Mouse (Mus musculus) liver, embryonic 14.5 days (tissue): ENCODE data around the gene Jph3.

Experiments
- CTCF ChIP-seq: IDR thresholded peaks from 2 replicates; pipeline ENCODE4 v1.5.1; 2016; ENCODE audit warnings: antibody characterized with exemption, low read depth, control low read depth
- EP300 ChIP-seq: IDR thresholded peaks from 2 replicates; pipeline ENCODE4 v1.6.1; 2016; ENCODE audit warnings: antibody characterized with exemption, low read depth

DNA sequence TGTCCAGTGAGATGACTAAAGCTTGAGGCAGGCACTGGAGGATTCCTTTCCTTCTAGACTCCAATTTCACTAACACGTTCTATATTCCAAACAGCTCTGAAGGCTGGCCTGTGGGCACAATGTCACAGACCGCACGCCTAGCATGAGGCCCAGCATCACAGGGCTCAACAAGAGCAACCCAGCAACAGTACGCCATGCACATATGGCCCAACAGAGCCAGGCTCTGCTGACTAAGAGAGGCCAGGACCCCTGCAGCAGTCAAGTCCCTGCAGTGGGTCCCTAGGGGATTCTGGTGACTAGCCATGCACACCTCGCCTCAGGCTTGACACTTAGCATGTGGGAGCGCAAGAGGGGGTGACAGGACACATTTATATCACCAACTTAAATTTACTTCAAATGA, 91.4 kb downstream of the Jph3 start:
- no peak for TF ChIP-seq CTCF
- TF ChIP-seq EP300, result no peak
